Mouse (Mus musculus): Measurements from ENCODE around the gene Fbxl13.

DNA sequence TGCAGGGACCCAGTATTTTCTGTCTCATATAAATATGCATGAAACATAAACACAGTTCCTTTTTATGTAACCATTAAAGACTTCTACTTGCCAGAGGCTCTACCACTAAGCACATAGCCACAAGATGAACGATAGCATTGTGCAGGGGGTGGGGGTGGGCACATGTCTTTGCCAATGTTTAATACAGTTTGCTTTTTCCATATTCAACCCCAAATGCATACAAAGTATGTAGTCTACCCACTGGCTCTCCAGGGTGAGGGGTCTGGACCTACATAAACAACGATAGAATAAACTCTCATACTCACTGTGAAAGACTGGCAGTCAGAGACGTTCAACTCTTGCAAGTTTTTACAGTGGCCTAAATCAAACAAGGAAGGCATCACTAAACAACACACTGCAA is 88.9 kb downstream of the Fbxl13 start:
- no peak for TF ChIP-seq CTCF (IDR thresholded peaks at IDR 0.05; ENCODE audit: low read depth)
- no peak for TF ChIP-seq EP300 (IDR thresholded peaks at IDR 0.05; ENCODE audit: low read depth)

All from liver, embryonic 14.5 days (tissue).